8 mouse cellular contexts compared by ENCODE assay signal in genomic region chr5:145114606-145115473, GRCm38 (mm10). TPM values are rescaled to one million over a fixed set of nuclear protein-coding genes. Genes with fewer than 3 reads are reported as not detected.
DNase-seq lines count a peak whose midpoint lies in the region; ATAC-seq lines count a peak whose summit lies in the region.

No protein-coding gene starts in this region.

- no peaks in the 10 kb centered on the region for H3K27me3 ChIP-seq in heart, embryonic 11.5 days (ENCODE audit: control insufficient read depth, insufficient read depth, low read length)

- DNase-seq in thymus, adult 18-20 months, result peak; percentile 61 to 70
- DNase-seq in thymus, postnatal 14 days, result no peak
- DNase-seq in embryo, embryonic 9.5 days (ENCODE audit: extremely low spot score), result peak; percentile 37
- DNase-seq in kidney, adult 9 months, result peak; percentile 57
- peak; percentile 81 for DNase-seq in lung, postnatal 10 days
- peak; percentile 50 for DNase-seq in ovary, postnatal 10 days (ENCODE audit: low spot score)
- peak; percentile 68 to 75 for DNase-seq in urinary bladder, postnatal 36 days (ENCODE audit: low spot score in 2 of 2)

- H3K36me3 ChIP-seq in heart, embryonic 11.5 days (ENCODE audit: control insufficient read depth, insufficient read depth, low read length), result peaks cover 3% of the 10 kb centered on the region; the same call in 1 of the 2 replicates

- H3K9me3 ChIP-seq in heart, embryonic 11.5 days (replicated peaks; ENCODE audit: control insufficient read depth, low read length), result no peaks in the 10 kb centered on the region

- WGBS in heart, embryonic 11.5 days (ENCODE audit: insufficient replicate concordance), result 15% methylated on average over 40 of the region's 40 CpGs

- H3K27ac ChIP-seq in heart, embryonic 11.5 days (ENCODE audit: low read depth, low read length), result 0 out of 2 replicates have a peak overlapping the region, but pooled peaks have one; percentile 35

- peak overlapping the region; percentile 80 for H3K9ac ChIP-seq in heart, embryonic 11.5 days (ENCODE audit: low read depth, low read length)

- H3K4me1 ChIP-seq in heart, embryonic 11.5 days (ENCODE audit: control insufficient read depth, insufficient read depth, low read length), result peaks cover 8% of the 10 kb centered on the region; the same call in 1 of the 2 replicates

- peak overlapping the region; percentile 79 for H3K4me3 ChIP-seq in heart, embryonic 11.5 days (ENCODE audit: low read depth, low read length)

- peak; percentile 15; the same call in 1 of the 2 replicates for ATAC-seq in heart, embryonic 11.5 days (replicated peaks; ENCODE audit: insufficient number of reproducible peaks, low FRiP score, low TSS enrichment)

- peak overlapping the region; percentile 94 for H3K4me2 ChIP-seq in heart, embryonic 11.5 days

RNA-seq across cellular contexts. Expression of gene Arpc1b, which starts 0.8 kb away (rescaled TPM):
- 95.4 and 127 TPM in 2 replicates for polyA plus RNA-seq in heart, embryonic 11.5 days (2014; fragmentation: Nextera tagmentation; extraction: Ambion mirVana)

RNA-seq across cellular contexts. Expression of gene Pdap1, which starts 25.2 kb away (rescaled TPM):
- 76.5 and 92.4 TPM in 2 replicates for polyA plus RNA-seq in heart, embryonic 11.5 days (2014; fragmentation: Nextera tagmentation; extraction: Ambion mirVana)

RNA-seq across cellular contexts. Expression of gene Bud31, which starts 25.3 kb away (rescaled TPM):
- 172 and 179 TPM in 2 replicates for polyA plus RNA-seq in heart, embryonic 11.5 days (2014; fragmentation: Nextera tagmentation; extraction: Ambion mirVana)

RNA-seq across cellular contexts. Expression of gene Kpna7, which starts 31.0 kb away (rescaled TPM):
- polyA plus RNA-seq in heart, embryonic 11.5 days (2014; fragmentation: Nextera tagmentation; extraction: Ambion mirVana), result not detected in 2 replicates

RNA-seq across cellular contexts. Expression of gene Arpc1a, which starts 31.2 kb away (rescaled TPM):
- 112 and 115 TPM in 2 replicates for polyA plus RNA-seq in heart, embryonic 11.5 days (2014; fragmentation: Nextera tagmentation; extraction: Ambion mirVana)
